Mouse (Mus musculus) induced T-regulatory cell, adult 2 months (primary cell): ENCODE measurements around the gene Slc35e3.

Source experiments
- DNase-seq: peaks from one replicate; pipeline ENCODE4 v3.0.0-alpha.2; 2012; ENCODE audit warnings: low read depth

Gene Slc35e3

GRCm38 (mm10) chr10:117746297-117746883 lies at the start of gene Slc35e3:
Gene Slc35e3, minus strand, starts transcription at chr10:117746365.
- DNase-seq: peak; percentile 95

DNA sequence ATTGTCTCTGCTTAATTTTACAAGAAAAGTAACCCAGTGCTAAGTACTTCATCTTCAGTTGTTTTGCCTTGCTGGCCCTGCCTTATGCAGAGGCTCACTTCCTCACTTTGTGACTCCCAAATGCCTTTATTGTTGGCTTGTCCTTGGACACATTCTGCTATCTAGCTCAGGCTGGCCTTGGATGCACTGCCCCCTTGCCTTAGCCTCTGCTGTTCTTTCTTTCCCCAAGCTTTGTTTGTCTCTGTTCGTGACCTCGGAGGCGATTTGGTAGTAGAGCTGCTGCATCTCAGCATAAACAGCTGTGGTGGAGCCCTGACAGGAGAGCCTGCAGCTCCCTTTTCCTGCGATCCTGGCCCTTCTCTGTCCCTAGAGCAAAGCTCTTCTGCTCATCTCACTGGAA lies 49.0 kb upstream of the Slc35e3 start:
- no peak for DNase-seq

- DNase-seq: peak; percentile 29
These were observed 47.4 kb upstream of the Slc35e3 start for GRCm38 (mm10) chr10:117793436-117794030.

DNA sequence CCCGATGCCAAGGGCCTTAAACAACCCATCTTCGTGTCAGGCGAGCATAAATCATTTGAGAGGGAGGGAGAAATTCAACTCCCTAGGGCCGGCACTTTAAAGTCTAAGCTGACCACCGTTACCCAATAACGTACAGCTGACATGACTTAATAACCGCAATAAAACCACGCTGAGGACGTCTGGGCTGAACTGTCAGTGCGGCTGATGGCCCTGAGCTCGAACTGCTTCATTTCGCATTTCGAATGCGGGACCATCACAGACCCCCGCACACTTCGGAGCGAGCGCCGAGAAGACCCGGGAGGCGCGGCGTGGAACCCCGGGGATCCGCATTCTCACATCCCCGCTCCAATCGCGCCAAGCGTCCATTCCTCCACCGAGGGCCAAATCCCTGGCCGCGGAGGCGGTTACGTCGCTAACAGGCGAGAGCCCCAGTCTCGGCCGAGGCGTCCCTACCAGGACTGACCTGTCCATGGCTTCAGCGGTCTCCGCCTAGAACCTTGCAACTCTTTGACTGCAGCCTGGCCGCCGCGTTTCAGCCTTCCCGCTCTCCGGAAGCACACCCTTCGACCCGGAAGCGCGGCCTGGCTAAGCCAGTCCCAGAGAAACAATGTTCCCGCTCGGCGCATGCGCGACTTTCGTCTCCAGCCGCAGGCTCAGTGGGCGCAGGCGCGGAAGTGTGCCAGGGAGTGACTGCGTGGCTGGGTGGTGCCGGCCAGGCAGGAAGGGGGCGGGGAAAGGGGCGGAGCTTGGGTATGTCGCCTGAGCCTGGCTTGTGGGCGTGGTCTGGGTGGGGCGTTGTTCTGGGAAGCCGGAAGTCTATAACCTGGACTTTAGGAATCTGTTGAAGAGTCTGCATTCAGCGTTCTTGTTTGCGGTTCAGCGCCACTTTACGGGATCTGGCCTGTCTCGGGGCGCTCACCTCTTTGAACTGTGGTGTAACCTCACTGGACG lies 46.3 kb upstream of the Slc35e3 start, which contains the start of gene Nup107:
Gene Nup107, minus strand, starts transcription at position 565 of the 951 bp plus-strand sequence.
- DNase-seq: peak; percentile 100

DNA sequence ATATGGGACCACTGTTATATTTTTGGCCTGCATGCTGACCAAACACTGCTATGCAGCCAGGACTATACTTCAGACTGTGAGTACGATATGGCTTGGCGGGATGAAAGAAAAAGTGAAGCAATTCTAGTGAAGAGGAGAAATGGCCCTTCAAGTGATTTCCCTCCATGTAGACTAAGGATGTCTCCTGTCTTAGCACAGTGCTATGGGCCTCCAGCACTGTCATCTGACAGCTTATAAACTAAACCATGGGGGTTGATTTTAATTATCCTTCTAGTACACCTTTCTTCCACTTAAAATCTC lies 45.0 kb upstream of the Slc35e3 start:
- no peak for DNase-seq

DNA sequence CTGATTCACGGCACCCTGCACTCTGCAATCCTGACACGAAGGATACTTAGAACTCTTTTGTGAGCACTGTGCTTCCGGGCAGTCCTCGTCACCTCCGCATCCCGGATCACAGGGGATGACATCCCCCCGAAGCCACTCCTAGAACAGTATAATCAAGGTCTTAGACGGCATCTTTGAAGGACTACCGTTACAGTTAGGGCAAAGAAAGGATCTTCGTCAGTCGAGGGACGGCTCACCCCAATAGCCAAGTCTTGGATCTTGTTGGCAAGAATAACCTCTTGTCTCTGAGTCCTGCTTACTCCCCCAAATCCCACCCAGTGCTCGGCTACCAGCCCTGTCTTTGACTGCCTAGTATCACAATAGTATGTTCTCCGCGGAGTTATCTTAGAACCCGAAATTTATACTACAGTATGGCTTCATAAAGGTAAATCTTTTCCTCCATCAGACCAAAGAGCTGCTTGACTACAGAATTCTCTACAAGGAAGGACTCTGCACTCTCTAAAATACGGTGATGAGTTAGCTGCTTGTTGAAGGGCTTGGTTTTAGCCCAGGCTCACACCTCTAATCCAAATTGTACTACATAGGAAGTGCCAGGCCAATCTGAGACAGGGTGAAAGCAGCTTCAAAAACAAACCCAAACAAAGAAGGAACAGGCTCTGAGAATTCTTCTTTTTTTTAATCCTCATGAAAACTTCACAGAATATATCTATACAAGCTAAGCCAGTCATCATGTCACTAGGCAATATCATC lies 44.4 kb upstream of the Slc35e3 start:
- DNase-seq: no peak

GRCm38 (mm10) chr10:117790011-117790410 lies 43.8 kb upstream of the Slc35e3 start:
- no peak for DNase-seq

DNA sequence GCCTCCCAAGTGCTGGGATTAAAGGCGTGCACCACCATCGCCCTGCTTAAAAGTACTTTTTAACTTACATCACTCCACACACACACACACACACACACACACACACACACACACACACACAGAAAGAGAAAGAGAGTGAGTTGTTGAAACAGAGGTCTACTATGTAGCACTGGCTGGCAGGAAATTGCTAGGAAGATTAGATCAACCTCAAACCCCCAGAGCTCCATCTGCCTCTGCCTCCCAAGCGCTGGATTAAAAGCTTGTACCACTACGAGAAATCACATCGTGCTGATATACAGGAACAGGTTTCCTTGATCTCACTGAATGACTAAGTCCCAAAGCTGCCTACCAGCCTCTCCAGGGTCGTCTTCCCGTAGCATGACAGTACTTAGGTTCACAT lies 38.5 kb upstream of the Slc35e3 start:
- DNase-seq: peak; percentile 74

DNA sequence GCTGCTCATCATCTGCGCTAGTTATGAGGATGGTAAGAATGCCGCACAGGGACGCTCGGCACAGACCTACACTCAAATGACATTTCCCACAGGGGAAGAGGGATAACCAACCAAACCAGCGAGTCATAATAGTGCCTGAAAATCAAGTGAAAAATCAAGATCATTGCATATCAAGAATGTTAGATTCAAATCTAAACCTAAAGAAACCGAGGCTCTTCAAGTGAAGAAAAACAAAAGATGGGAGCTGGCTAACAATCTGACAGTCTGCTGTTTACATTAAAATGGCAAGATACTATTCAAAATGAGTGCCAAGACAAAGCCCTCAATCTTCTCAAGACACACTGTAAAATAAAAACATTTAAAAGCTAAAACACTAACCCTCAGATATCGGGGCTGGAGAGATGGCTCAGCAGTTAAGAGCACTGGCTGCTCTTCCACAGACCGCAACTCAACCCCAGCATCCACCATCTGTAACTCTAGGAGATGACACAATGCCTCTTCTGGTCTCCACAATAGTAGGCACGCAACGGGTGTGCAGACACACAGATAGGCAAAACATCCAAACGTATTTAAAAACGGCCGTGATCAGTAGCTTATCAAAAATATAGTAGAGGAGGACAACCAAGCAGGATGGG lies 37.7 kb upstream of the Slc35e3 start:
- no peak for DNase-seq

DNA sequence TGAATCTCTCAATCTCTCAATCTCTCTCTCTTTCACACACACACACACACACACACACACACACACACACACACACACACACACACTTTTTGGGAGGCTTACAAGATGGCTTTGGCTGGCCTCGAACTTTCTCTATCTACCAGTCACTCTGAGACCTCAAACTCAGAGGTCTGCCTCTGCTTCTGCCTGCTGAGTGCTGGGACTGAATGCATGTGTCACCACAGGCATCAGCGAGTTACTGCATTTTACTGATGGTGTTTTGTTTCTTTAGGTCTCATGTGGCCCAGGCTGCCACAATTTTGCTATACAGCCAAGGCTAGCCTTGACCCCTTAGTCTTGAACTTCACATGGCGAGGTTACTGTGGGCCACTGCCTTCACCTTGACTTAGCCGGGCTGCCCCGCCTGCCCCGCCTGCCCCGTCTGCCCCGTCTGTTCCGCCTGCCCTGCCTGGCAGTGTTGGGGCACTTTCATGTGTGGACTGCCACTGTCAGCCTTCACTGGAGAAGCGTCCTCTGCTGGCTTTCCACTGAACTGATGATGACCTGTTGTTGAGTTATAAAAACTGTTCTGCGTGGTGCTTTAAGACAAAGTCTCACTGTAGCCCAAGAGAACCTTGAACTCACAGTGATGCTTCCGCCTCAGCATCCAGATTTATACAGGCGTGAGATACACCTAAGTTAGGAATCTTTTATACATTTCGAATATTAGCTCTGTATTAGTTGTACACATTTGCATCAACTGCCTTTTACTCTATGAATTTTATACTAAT lies 36.5 kb upstream of the Slc35e3 start:
- DNase-seq: no peak

DNA sequence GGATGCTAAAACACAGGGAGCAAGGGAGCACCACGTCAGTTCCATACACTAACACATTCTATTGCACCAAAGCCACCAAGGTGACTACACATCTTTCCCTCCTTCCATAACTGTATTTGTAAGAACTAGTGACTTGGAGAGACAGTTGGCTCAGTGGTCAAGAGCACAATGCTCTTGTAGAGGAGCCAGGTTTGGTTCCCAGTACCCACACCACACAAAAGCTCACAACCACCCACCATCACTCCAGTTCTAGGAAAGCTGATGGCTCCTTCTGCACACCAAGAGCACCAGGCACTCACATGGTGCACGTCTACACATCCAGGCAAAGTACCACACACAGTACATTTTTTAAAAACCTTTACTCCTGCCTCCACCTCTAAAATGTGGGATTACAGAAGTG lies 35.9 kb upstream of the Slc35e3 start:
- no peak for DNase-seq

DNA sequence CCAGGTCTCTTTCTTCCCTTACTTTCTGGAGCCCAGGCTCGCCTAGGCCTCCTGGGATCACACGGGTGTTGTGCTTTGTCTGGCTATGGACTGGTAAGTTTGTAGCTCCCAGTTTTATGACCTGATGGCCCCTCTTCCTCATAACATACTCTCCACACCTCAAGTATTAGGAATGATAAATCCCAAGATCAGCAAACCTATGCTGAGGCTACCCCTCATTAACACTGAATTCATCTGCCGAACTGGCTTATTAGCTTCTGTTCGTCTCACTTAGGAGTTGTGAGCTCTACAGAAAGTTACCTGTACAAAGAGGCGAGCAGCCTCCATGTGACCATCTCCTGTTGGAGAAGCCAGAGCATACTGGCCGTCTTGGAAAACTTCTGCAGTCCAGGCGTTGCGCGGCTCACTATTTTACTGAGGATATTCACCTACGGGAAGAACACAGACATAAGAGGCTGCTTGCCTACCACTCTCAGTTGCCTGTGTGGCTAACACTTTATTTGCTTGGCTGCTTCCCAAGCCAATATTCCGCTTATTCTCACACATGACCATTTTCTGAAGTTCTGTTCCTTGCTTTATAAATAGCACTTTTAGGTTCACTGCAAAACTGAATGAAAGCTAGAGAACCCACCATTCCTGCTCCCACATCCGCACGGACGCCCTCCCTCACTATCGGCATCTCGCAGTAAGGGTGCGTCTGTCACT lies 35.0 kb upstream of the Slc35e3 start:
- DNase-seq: no peak

- no peak for DNase-seq
These were observed 34.2 kb upstream of the Slc35e3 start for GRCm38 (mm10) chr10:117780306-117780911.

DNA sequence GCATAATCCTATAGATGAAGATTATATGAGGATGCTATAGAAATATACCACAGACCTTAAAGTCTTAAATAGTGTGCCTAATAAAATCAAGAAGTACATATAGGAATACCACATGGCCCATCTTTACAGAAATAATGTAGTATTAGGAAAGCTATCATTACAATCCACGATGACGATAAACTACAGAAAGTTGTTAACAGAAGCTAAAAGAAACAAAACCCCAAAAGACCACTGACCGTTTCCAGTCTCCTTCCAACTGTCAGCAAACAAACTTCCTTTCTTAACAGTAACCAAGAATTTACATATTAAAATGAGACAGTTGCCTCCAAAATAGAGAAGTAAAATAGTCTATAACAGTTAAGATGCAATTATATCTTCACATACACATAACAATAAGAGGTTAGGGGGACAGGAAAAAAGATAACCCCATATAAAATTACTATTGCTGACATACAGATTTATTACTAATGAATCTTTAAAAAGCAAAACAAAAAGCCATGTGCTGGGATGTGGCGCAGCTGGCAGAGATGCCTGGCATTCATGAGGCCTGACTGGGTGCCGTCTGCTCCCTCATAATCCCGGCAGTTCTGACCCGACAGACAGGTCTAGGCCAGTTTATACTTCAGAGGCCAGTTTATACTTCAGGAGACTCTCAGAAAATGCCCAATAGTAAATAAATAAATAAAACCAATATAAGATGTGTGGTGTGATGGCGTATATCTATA lies 33.6 kb upstream of the Slc35e3 start:
- DNase-seq: no peak

DNA sequence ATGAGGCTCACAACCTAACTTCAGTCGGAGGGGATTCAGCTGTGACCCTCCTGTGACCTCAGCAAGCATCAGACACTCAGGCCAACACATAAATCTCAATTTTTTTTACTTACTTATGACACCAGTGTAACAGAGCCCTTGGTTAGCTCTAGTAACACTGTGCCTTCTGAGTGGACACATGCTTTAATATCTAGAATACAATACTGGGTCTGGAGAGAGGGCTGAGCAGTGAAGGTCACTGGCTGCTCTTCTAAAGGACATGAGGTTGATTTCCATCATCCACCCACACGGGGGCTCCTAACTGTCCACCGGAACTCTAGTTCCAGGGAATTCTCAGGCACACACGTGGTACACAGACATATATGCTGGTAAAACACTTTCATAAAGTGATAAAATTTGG lies 32.8 kb upstream of the Slc35e3 start:
- DNase-seq: no peak

DNA sequence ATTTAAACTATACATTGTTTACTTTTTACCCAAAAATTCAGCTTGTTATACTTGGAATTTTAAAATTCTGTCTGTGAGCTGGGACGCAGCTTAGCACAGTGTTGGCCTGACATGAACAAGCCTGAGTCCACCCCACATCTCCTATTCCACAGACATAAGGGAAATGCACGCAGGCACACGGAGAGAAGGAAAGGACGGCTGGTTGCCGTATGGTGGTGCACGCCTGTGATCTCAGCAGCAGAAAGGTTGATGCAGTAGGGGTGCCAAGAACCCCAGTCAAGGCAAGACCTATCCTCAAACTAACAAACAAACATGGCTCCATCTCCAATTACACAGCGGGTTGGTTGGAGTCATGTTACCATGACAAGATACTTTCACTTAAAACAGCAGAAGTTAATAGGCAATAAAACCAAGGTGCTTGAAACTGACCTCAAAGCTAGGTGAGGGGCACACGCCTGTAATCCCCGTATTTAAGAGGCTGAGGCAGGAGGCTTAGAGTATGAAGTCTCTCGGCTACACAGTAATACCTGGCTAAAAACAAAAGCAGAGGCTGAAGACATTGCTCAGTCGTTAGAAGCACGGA lies 32.3 kb upstream of the Slc35e3 start:
- DNase-seq: no peak

DNA sequence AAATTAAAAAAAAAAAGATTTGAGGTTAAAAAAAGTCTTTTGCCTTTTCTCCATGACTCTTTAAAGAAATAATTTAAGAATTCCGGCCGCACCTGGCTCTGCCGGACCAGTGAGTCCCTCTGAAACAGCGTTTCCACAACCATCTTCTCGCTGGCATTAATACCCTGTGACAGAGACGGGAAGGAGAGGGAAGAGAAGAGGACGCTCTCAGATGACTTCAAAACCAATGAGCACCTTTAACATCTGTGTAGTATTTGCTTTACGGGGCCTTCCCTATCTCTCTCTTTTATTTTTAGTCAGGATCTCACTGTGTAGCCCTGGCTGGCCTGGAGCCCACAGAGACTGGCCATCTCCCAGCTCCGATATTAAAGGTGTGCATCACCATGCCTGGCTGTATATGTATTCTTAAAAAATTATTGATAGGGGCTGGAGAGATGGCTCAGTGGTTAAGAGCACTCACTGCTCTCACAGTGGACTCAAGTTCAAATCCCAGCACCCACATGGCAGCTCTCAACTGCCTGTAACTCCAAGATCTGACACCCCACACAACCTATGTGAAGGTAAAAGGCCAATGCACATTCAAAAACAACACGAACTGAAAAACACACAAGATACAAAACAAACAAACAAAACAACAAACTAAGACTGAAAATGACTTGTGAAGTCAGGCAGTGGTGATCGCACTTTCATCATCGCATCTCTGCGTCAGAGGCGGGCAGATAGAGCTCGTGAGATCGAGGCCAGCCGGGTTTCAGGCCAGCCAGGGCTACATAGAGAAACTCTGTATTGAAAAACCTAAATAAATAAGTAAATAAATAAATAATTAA lies 31.5 kb upstream of the Slc35e3 start:
- DNase-seq: no peak

DNA sequence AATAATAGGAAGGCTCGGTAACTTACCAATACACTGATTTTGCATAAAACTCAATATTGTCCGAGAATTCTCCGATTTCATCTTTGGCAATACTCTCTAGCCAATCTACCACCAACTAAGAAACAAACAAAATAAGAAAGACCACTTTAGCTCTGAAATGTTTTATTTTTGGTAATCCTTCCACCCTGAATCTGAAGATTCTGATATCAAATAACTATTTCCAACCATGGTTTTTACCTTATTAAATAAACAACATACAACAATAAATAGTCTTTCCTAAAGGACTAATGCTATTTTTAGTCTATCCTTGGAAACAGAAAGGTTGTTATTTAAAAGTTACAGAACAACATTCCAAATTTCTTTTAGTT lies 30.9 kb upstream of the Slc35e3 start:
- DNase-seq: no peak
